Mouse (Mus musculus) cerebellum, adult 18-20 months (tissue): ENCODE data around the gene Gjb4.

Experiments
- DNase-seq, 2 experiments: peaks; one replicate each; pipeline ENCODE4 v3.0.0; 2021

Gjb4 gene

DNA sequence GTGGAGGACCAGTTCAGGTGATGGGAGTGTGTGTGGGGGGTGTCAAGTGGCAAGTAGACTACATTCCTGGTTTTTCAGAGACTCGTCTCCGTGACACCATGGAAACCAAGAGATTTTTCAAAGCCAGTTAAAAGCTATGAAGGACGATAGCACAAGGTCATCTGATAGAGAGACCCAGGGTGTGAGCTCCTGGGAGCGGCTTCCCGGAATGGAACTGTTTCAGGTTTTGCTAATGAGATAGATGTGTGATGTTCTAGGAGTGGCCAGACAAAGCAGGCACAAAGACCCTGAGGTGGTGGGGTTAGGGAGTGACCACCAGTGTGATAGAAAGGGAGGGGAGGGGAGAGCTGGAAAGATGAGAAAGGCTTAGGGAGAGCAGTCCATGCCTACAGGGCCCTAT lies 8.9 kb downstream of the Gjb4 start:
- DNase-seq = no peak

DNA sequence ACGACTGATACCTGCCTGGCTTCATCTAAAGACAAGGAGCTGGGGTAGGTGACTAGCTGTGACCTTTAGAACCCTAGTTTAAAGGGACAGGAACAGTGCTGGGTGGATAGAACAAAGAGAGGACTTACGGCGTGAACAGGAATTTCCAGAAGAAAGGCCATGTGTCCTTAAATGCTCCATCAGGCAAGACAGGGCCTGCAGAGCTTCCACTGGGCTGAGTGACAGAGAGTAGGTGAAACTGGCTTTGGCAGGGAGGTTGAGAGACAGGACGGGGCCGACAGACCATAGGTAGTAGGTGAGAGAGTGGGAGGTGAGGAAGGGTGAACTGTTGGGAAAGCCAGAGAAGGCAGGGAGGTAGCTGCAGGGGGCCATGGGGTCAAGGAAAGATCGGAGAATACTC lies 12.5 kb downstream of the Gjb4 start:
- DNase-seq = no peak

DNA sequence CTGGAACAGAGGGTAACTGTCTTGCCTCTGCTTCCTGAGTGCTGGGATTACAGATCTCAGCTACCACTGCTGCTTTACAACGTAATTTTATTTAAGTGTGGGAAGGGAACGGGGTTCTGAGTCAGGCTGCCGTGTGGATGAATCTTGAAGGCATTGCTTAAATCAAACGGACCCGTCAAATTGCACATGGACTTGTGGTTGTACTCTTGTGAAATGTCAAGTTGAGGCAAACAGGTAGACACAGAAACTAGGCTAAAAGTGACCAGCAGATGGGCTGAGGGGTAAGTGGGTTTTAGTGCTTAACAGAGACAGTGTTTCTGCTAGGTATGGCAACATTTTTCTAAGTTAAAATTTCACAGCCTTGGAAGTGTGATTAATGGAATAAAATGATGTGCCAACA lies 16.2 kb downstream of the Gjb4 start:
- no peak for DNase-seq

- no peak for DNase-seq
These were observed 18.9 kb downstream of the Gjb4 start for GRCm38 (mm10) chr4:127334870-127335504.

GRCm38 (mm10) chr4:127331171-127331570 lies 22.7 kb downstream of the Gjb4 start:
- DNase-seq = no peak

- no peak for DNase-seq
These were observed 23.4 kb downstream of the Gjb4 start, which contains the start of gene Gjb3 for GRCm38 (mm10) chr4:127330181-127331100. Gjb3 (minus strand) TSS chr4:127330844.

- DNase-seq = no peak
These were observed 24.1 kb downstream of the Gjb4 start for GRCm38 (mm10) chr4:127329751-127330150.

DNA sequence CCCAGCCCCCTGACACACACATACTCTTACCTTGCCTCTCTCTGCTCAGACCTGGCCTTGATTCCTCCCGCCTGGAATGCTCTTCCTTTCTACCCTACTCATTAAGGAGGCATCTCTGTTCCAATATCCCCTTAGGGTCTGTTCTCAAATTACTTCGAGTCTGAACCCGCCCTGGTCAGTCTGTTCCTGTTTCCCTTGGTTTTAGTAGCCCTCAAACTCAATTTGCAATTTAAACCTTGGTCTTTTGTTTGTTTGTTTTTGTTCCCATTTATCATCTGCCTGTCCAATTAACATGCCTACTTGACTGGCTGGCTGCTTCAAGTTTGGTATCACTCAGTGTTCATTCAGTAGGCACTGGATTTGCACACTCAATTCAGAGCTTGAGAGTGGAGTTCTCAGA lies 24.8 kb downstream of the Gjb4 start:
- no peak for DNase-seq

- DNase-seq = no peak
These were observed 25.5 kb downstream of the Gjb4 start for GRCm38 (mm10) chr4:127328378-127328777.

DNA sequence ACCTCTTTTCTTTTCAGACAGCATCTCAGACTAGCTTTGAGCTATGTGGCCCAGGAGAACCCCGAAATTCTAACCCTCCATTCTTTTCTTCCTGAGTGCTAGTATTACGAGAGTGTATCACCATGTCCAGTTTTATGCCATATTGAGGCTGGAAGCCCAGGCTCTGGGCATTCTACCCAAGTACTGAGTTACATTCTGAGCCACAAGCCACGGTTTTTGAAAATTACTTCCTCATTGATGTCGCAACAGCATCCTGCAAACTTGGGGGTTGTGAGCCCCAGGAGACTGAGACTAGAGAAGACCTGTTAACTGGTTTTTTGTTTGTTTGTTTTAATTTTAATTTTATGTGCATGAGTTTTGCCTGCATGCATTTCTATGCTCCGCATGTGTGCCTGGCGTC lies 26.1 kb downstream of the Gjb4 start:
- no peak for DNase-seq

GRCm38 (mm10) chr4:127327258-127327657 lies 26.6 kb downstream of the Gjb4 start:
- no peak for DNase-seq

DNA sequence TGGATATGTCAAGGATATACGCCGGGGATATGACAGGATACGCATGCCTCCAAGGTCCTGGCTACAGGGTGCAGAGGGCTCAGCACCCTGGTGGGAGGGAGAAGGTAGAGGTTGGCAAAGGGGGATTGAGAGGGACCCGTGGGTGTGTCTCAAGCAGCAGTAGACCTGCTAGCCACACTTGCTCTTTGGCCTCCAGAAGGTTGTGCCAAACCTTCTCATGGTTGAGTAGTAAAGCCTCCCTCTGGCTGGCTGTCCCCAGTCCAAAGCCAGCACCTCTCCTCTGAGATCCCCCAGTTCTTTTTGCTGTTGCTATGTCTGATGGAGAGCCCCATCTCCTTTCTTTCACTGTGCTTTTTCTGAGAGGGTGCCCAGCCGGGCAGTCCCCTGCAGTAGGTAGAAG lies 28.6 kb downstream of the Gjb4 start:
- DNase-seq = no peak

DNA sequence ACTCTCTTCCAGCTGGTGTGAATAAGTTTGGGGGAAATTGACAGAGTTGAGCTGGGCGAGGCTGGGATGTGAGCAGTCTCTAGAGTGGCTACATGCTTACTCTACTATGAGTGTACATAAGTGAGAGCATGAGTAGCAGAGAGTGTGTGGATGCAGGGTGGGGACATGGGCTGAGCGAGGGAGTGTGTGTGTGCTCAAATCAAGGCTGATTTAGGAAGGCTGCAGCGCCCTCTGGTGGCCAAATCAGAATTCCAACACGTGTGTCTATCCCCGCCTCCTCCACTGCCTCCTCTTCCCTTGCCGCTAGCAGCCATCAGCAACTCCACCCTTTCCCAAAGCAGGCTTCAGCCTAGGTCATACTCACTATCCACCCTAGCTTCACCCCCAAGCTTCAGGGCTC lies 29.1 kb downstream of the Gjb4 start:
- peak; percentile 70 to 77 for DNase-seq

- no peak for DNase-seq
These were observed 29.6 kb downstream of the Gjb4 start for GRCm38 (mm10) chr4:127324296-127324695.

DNA sequence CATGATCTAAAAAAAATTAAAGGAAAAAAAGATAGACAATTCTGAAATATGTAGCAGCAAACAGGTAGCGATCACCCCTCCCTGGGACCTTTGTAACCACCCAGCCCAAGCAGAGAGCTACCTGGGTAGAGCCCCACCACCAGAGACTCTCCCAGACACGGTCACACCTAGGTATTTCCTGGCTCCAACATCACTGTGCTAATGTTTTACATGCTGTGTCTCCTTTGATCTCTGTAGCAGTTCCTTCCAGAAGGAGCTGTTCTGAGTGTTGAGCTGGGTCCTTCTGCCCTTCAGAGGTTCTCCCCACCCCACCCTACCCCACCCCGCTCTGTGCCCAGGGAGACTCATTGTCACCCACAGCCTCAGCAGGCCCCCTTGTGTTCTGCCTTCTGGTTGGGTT lies 30.2 kb downstream of the Gjb4 start:
- DNase-seq = no peak

- DNase-seq = peak; percentile 70 to 76
These were observed 34.3 kb downstream of the Gjb4 start for GRCm38 (mm10) chr4:127319613-127320012.

DNA sequence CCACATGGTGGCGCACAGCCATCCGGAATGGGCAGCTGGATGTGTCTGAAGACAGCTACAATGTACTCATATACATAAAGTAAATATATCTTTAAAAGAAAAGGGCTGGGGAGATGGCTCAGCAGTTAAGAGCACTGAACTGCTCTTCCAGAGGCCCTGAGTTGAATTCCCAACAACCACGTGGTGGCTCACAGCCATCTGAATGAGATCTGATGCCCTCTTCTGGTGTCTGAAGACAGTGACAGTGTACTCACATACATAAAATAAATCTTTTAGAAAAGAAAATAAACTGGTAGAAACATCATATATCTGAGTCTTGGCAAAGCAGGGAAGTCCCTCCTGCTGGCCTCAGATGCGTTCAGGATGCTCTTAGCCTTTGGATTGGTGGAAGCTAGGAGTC lies 36.7 kb downstream of the Gjb4 start:
- no peak for DNase-seq

DNA sequence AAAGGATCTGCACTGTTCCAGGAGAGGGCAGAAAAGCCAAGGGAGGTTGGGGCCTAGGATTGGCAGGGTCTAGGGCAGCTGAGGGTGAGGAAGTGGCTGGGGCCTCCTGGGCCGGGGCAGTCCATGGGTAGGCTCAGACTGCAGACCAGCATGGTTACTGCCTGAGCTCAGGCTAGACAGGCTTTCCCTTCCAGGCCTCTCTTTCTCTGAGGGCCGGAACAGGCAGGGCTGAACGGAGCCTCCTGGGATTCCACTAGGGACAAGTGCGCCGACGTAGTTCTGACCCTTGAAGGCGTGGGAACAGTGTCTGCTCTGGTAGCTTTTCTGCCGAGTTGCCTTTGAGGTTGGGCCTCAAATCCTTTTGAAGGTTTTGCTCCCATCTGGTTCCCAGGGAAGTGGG lies 38.1 kb downstream of the Gjb4 start:
- DNase-seq = no peak

- DNase-seq = no peak
These were observed 39.3 kb downstream of the Gjb4 start for GRCm38 (mm10) chr4:127314585-127314984.

DNA sequence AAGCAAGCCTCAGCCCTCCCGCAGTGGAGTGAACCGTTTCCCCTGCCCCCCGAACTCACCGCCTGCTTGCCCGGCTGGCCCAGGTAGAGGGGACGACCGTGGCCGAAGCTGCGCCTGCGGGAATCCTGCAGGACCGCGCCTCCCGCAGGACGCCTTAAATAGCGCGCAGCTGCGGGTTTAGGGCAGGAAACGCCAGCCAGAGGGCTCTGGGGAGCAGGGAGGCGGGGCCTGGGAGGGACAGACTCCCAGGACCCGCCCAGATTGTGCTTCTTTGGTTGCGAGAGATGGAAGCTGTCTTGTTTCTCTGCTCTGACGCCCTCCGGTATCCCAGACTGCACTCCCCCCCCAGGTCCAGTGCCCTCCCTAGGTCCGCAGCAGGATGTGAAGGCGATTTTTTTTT lies 40.0 kb downstream of the Gjb4 start, which contains the start of gene Gja4:
Gene Gja4 (minus strand): TSS at position 179 of the 400 bp plus-strand sequence.
- peak; percentile 65 to 72 for DNase-seq

DNA sequence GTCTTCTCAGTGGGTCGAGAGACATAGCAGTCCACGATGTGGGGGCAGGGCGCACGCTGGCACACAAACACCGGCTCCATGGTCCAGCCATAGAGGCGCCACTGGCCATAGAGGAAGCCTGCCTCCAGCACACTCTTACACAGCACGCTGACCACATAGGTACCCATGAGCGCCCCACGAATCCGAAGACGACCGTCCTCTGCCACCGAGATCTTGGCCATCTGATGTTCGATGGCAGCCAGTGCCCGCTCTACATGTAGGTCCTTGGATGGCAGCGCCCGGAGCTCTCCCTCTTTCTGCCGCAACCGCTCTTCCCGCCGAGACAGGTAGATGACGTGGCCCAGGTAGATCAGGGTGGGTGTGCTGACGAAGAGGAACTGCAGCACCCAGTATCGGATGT lies 41.5 kb downstream of the Gjb4 start:
- DNase-seq = no peak

DNA sequence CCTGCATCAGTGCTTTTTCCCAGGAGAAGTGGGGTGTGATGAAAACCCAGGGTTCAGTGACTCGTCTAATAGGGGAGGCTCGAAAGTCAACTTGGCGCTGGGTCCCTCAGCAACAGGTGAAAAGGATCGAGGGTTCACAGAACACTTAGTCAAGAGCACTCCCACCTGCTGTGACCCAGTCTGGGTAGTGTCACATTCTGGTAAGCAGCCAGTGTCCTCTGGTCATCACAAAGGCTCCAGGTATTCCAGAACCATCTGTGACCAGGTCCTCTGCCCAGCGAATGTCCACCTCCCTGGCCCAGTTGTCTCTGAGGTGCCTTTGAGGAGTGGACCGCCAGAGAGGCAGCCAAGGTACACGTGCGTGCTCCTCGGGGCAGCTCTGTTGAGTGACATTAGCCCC lies 42.3 kb downstream of the Gjb4 start:
- DNase-seq = peak; percentile 28 to 34

GRCm38 (mm10) chr4:127306915-127307314 lies 47.0 kb downstream of the Gjb4 start:
- no peak for DNase-seq

GRCm38 (mm10) chr4:127303796-127304195 lies 50.1 kb downstream of the Gjb4 start:
- DNase-seq = no peak
